Mouse (Mus musculus): ENCODE data around the gene Glud1. TPM values are rescaled to one million over a fixed set of nuclear protein-coding genes. Genes with fewer than 3 reads are reported as not detected.

Gene Glud1
- 114 and 116 TPM in 2 replicates for polyA plus RNA-seq (2015; fragmentation: Nextera tagmentation; extraction: Ambion mirVana)

DNA sequence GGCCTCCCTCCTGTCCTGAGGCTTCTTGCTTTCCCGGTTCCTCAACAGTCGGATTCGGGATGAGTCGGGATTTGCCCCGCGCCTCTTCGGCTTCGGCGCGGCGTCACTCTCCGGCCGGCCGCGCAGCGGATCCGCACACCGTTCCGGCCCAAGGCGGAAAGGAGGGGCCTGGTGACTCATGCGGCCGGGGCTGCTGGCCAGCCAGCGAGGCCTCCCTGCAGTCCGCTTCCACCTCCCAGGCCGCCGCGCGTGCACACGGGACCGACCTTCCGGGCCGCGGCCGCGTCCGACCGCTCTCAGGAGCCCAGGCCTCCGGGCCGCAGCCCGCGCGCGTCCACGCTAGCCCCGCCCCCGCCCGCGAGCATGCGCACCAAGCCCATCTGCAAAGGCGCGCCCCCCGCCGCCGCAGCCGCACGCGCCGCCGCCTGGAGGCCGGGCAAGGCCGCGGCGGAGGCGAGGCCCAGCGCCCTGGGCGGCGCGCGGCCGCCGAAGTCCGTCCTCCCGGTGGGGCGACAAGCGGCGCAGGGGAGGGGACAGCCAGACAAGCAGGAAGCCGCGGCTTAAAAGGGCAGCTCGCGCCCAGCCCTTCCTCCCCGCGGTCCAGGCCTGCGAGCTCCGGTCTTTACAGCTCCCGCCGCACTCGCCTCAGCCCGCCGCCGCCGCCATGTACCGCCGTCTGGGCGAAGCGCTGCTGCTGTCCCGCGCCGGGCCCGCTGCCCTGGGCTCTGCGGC is at the start of gene Glud1, which contains the start of gene Shld2:
Gene Glud1 (plus strand): TSS at position 494 of the 732 bp plus-strand sequence.
Gene Shld2 (minus strand): TSS at position 260 of the 732 bp plus-strand sequence.
- ATAC-seq (ENCODE audit: low FRiP score, low read depth): peak; percentile 95
- H3K36me3 ChIP-seq: no peaks in the 10 kb centered on the region
- H3K4me3 ChIP-seq: peak within 1 kb of the TSS; percentile 99
- H3K27me3 ChIP-seq: no peaks in the 10 kb centered on the region
- peak within 1 kb of the TSS; percentile 88 for H3K4me2 ChIP-seq
- under 1% methylated on average over 91 of the region's 100 CpGs for WGBS
- H3K27ac ChIP-seq (replicated peaks): peak within 1 kb of the TSS; percentile 94
- peaks cover 43% of the 10 kb centered on the region for H3K4me1 ChIP-seq (replicated peaks)
- peak within 1 kb of the TSS; percentile 91 for H3K9ac ChIP-seq
- H3K9me3 ChIP-seq: no peaks in the 10 kb centered on the region

DNA sequence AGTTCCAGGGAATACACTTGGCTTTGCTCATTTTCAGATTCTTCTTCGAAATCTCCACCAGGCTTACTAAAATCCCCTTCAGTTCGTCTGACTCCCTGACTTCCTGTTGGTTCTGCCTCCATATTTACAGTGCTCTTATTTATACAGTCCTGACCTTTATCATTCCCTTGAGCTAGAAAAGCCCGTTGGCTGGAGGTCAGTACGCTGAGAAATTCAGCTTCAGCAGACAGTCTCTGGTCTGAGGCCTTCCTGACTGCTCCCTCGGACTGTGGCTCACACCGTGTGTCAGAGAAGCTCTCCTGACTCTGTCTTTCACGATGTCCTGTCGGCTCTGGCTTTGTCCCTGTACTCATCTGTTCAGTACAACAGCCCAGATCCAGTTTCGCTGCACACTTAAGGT is 42.5 kb upstream of the Glud1 start:
- Histone ChIP-seq H3K4me2 (no peak overlapping the region), H3K4me1 (replicated peaks) (no peaks in the 10 kb centered on the region), H3K27ac (replicated peaks) (no peak overlapping the region), H3K9ac (no peak overlapping the region), H3K4me3 (no peak overlapping the region), H3K9me3 (no peaks in the 10 kb centered on the region), H3K27me3 (no peaks in the 10 kb centered on the region), H3K36me3 (no peaks in the 10 kb centered on the region)
- 83% methylated on average over 9 of the region's 9 CpGs for WGBS
- no peak for ATAC-seq (ENCODE audit: low FRiP score, low read depth)

DNA sequence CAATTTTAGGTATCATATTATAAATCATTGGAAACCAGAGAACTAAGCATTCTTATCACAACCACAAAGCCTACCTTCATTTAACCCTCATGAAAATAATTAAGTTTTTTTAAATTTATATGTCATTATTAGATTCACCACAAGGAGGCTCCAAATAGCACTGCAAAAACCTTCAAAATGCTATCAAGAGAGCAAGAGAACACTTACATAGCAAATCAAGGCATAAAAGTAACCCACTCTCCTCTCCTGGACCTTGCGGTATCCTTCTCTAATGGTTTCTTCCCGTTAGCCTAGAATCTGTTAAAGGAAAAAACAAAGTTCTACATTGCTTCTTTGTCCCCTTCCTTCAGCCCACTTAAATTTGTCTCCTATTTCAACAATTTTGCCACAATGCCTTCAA is 37.2 kb upstream of the Glud1 start:
- no peak overlapping the region for H3K27ac ChIP-seq (replicated peaks)
- no peaks in the 10 kb centered on the region for H3K27me3 ChIP-seq
- 49% methylated on average over 2 of the region's 2 CpGs for WGBS
- H3K36me3 ChIP-seq: no peaks in the 10 kb centered on the region
- no peak overlapping the region for H3K9ac ChIP-seq
- no peak overlapping the region for H3K4me2 ChIP-seq
- no peaks in the 10 kb centered on the region for H3K4me1 ChIP-seq (replicated peaks)
- no peaks in the 10 kb centered on the region for H3K9me3 ChIP-seq
- no peak overlapping the region for H3K4me3 ChIP-seq
- no peak for ATAC-seq (ENCODE audit: low FRiP score, low read depth)

DNA sequence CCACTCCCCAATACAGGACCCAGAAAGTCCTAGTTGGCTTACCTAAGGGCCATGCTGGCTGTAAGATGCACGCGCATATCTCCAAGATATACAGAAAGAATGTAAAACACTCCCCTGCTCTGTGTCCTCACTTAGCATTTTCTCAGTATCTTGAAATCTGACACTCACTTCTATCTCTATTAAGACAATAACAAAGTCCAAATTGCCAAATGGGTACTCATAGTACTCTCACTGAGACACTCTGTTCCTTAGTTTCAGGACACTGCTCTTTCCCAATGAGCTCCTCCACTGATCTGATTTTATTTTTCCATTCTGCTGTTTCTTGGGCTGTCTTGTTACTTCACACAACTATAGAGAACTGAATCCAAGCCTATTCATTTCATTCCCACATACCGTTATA is 36.4 kb upstream of the Glud1 start:
- no peak overlapping the region for H3K9ac ChIP-seq
- WGBS: 95% methylated on average over 3 of the region's 3 CpGs
- no peak overlapping the region for H3K4me2 ChIP-seq
- H3K27me3 ChIP-seq: no peaks in the 10 kb centered on the region
- no peak for ATAC-seq (ENCODE audit: low FRiP score, low read depth)
- no peaks in the 10 kb centered on the region for H3K36me3 ChIP-seq
- H3K9me3 ChIP-seq: no peaks in the 10 kb centered on the region
- H3K27ac ChIP-seq (replicated peaks): no peak overlapping the region
- H3K4me3 ChIP-seq: no peak overlapping the region
- H3K4me1 ChIP-seq (replicated peaks): no peaks in the 10 kb centered on the region

DNA sequence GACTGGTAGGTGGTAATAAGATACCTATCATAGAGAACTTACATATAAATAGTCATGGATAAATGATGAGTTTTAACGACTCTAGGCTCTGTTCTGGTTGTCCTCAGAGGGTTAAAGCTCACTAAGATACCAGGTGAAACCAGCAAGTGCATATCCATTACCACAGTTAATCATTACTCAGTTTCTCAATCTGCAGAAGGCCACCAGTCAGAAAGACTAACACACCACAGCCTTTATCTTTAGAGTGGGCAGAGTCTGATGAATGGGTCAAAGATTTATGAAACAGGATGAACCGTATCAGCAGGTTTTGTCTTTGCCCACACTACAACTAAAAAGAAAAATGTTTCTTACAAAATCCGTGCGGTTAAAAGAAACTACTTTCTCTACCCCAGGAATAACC is 35.3 kb upstream of the Glud1 start:
- 93% methylated on average over 4 of the region's 4 CpGs for WGBS
- Histone ChIP-seq H3K27ac (replicated peaks) (no peak overlapping the region), H3K36me3 (no peaks in the 10 kb centered on the region), H3K9ac (no peak overlapping the region), H3K9me3 (no peaks in the 10 kb centered on the region), H3K4me2 (no peak overlapping the region), H3K4me1 (replicated peaks) (no peaks in the 10 kb centered on the region), H3K4me3 (no peak overlapping the region), H3K27me3 (no peaks in the 10 kb centered on the region)
- ATAC-seq (ENCODE audit: low FRiP score, low read depth): no peak

DNA sequence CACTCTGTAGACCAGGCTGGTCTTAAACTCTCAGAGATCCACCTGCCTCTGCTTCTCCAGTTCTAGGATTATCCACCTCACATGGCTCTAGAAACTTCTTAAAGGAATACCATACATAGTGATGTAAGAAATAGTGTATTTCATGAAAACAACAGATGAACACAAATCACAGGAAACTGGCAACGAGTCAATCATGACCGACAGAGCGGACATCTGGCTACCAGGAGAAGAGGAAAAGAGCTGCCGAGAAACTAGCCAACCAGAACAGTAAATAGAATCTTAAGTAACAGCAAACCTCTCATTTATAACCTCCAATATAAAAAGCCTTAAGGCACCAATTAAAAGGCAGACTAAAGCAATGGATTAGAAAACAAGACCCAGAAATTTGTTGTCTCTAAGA is 30.8 kb upstream of the Glud1 start:
- 80% methylated on average over 4 of the region's 4 CpGs for WGBS
- Histone ChIP-seq H3K9me3 (no peaks in the 10 kb centered on the region), H3K4me2 (no peak overlapping the region), H3K9ac (no peak overlapping the region), H3K27me3 (no peaks in the 10 kb centered on the region), H3K4me1 (replicated peaks) (no peaks in the 10 kb centered on the region), H3K36me3 (no peaks in the 10 kb centered on the region), H3K27ac (replicated peaks) (no peak overlapping the region), H3K4me3 (no peak overlapping the region)
- ATAC-seq (ENCODE audit: low FRiP score, low read depth): no peak

DNA sequence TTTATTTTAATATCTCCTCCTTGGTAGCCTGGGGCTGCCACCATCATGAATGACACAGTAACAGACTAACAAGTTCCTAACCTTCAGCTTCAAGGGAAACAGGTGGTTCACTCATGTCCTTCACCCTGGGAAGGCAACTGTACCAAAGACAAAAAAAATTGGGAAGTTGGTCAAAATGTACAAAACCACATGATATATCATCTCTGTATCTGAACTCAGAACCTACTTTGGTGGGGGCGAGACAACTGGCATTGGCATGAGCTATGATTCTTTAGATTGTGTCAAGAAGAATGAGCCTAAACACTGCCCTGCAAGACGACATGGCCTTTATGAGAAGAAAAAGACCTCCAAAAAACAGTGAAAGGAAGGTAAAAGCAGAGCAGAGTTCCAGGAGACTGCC is 29.7 kb upstream of the Glud1 start:
- no peaks in the 10 kb centered on the region for H3K27me3 ChIP-seq
- WGBS: 85% methylated on average over 2 of the region's 2 CpGs
- H3K9me3 ChIP-seq: no peaks in the 10 kb centered on the region
- H3K9ac ChIP-seq: no peak overlapping the region
- H3K36me3 ChIP-seq: no peaks in the 10 kb centered on the region
- H3K27ac ChIP-seq (replicated peaks): no peak overlapping the region
- no peak overlapping the region for H3K4me3 ChIP-seq
- no peak for ATAC-seq (ENCODE audit: low FRiP score, low read depth)
- no peak overlapping the region for H3K4me2 ChIP-seq
- H3K4me1 ChIP-seq (replicated peaks): no peaks in the 10 kb centered on the region

DNA sequence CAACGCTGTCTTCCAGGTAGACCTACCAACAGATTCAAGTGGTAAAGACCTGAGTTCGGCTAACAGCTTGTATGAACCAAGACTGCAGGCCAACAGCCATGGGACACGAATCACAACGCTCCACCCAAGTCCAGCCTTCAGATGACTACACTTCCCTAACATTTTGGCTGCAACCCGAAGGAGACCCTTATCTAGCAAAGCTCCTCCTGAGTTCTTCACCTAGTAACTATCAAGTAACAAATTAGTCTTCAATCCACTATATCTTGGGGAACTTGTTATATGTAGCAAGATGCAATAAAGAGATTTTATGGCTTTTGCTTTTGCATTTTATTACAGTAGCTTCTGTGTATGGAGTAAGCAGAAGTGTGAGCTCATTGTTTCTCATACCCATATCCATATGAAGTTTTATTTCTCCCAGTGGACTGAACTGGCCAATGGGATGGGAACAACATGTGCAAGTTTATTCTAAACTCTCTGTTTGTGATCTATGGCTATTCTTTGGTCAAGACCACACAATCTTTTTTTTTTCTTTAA is 28.7 kb upstream of the Glud1 start:
- no peaks in the 10 kb centered on the region for H3K27me3 ChIP-seq
- H3K4me2 ChIP-seq: no peak overlapping the region
- WGBS: 93% methylated on average over 5 of the region's 5 CpGs
- no peak overlapping the region for H3K27ac ChIP-seq (replicated peaks)
- no peak overlapping the region for H3K4me3 ChIP-seq
- no peaks in the 10 kb centered on the region for H3K36me3 ChIP-seq
- H3K9me3 ChIP-seq: no peaks in the 10 kb centered on the region
- H3K9ac ChIP-seq: no peak overlapping the region
- no peak for ATAC-seq (ENCODE audit: low FRiP score, low read depth)
- no peaks in the 10 kb centered on the region for H3K4me1 ChIP-seq (replicated peaks)

DNA sequence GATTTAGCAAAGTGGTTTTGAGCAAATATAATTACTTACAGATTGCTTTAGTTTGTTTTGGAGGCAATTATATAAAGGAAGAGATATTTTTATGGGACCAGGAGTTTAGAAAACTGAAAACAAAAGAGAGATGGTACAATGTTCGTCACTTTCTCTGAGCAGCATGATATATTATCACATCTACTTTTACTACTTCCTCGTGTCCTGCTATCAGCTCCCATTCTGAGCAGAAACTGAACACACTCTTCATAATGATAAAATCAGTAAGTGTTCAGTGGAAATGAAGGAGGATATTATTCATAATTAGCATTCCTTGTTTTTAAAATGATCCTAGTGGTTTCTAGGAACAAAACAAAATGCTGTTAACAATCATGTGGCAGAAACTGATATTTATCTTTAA is 22.1 kb upstream of the Glud1 start:
- Histone ChIP-seq H3K9me3 (no peaks in the 10 kb centered on the region), H3K4me1 (replicated peaks) (no peaks in the 10 kb centered on the region), H3K4me3 (no peak overlapping the region), H3K27ac (replicated peaks) (no peak overlapping the region), H3K4me2 (no peak overlapping the region), H3K36me3 (no peaks in the 10 kb centered on the region), H3K27me3 (no peaks in the 10 kb centered on the region), H3K9ac (no peak overlapping the region)
- WGBS: 83% methylated on average over 2 of the region's 2 CpGs
- ATAC-seq (ENCODE audit: low FRiP score, low read depth): no peak

DNA sequence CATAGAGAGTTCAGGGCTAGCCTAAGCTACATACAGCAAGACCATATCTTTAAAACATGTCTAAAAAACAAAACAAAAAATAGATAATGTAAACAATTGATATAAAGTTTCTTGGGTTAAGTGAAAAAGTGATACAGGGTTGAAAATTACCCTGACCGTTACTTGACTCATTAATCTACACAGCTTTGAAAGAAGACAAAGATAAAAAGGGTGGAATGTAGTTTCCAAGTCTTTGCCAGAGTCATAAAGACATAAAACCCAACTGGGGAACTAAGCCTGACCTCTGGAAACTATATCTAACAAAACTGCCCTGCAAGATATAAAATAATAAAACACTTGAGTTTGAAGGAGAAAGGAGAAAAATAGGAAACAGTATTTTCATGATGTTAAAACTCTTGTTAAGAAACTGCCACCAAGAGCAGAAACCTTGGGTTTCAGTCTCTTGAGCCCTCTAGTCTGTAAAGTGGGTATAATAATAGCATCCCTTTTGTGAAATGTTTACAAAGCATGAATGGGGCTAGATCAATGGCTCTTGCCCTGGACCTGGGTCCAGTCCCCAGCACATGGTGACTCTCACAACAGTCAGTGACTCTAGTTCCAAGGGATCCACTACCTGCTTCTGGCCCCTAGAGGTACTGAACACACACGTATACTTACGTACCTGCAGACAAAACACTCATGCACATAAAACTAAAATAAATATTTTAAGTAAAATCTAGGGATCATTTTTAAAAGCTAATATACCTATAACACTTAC is 21.1 kb upstream of the Glud1 start:
- Histone ChIP-seq H3K4me1 (replicated peaks) (no peaks in the 10 kb centered on the region), H3K9ac (no peak overlapping the region), H3K27me3 (no peaks in the 10 kb centered on the region), H3K4me3 (no peak overlapping the region), H3K4me2 (no peak overlapping the region), H3K36me3 (no peaks in the 10 kb centered on the region), H3K27ac (replicated peaks) (no peak overlapping the region), H3K9me3 (no peaks in the 10 kb centered on the region)
- WGBS: 89% methylated on average over 3 of the region's 3 CpGs
- ATAC-seq (ENCODE audit: low FRiP score, low read depth): no peak

DNA sequence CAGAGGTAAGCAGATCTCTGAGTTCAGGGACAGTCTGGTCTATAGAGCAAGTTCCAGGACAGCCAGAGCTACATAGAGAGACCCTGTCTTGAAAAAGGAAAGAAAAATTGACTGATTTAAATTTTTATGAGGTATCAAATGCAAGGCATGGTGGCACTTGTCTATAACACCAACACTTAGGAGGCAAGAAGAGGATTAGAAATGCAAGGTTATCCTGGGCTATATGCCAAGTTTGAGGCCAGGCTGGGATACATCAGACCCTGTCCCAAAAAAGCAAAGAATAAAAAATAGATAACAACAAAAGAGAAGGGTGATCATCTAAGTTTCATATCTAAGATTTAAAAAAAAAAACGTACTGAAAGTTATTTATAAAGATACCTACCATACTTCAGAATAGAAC is 20.3 kb upstream of the Glud1 start:
- H3K27me3 ChIP-seq: no peaks in the 10 kb centered on the region
- H3K36me3 ChIP-seq: no peaks in the 10 kb centered on the region
- H3K9me3 ChIP-seq: no peaks in the 10 kb centered on the region
- no peak overlapping the region for H3K4me3 ChIP-seq
- no peak overlapping the region for H3K27ac ChIP-seq (replicated peaks)
- WGBS: 58% methylated on average over 1 of the region's 1 CpGs
- ATAC-seq (ENCODE audit: low FRiP score, low read depth): no peak
- H3K9ac ChIP-seq: no peak overlapping the region
- H3K4me2 ChIP-seq: no peak overlapping the region
- H3K4me1 ChIP-seq (replicated peaks): no peaks in the 10 kb centered on the region

DNA sequence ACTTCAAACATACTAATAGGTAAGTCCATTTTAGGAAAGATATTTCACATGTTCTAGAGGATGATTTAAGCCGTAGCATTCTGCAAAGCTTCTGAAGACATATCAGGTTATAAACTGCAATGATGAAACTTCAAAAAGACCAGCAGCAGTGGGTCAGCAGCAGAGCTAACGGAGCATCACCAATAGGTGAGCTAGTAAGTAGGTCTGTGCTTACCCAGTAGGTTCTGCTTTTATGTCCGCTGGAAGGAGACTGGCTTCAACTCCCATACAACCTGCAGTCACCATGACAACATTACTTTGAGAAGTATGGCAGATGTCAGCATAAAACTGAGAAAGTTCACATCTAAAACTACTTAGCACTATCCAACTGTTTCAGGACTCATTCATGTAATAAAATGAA is 16.9 kb upstream of the Glud1 start:
- Histone ChIP-seq H3K36me3 (no peaks in the 10 kb centered on the region), H3K4me1 (replicated peaks) (no peaks in the 10 kb centered on the region), H3K4me2 (no peak overlapping the region), H3K27me3 (no peaks in the 10 kb centered on the region), H3K9ac (no peak overlapping the region), H3K27ac (replicated peaks) (no peak overlapping the region), H3K4me3 (no peak overlapping the region), H3K9me3 (no peaks in the 10 kb centered on the region)
- WGBS: 88% methylated on average over 3 of the region's 3 CpGs
- no peak for ATAC-seq (ENCODE audit: low FRiP score, low read depth)
